Mouse (Mus musculus) ZHBTc4 (cell line): ENCODE data around the gene Gng7.
A peak's percentile ranks its signal among the peaks of the same experiment; 100 is the strongest.

Experiments used
- DNase-seq: peaks from one replicate; pipeline ENCODE4 v3.0.0-alpha.2; 2011; ENCODE audit warnings: low read depth, low spot score

Gene Gng7

DNA sequence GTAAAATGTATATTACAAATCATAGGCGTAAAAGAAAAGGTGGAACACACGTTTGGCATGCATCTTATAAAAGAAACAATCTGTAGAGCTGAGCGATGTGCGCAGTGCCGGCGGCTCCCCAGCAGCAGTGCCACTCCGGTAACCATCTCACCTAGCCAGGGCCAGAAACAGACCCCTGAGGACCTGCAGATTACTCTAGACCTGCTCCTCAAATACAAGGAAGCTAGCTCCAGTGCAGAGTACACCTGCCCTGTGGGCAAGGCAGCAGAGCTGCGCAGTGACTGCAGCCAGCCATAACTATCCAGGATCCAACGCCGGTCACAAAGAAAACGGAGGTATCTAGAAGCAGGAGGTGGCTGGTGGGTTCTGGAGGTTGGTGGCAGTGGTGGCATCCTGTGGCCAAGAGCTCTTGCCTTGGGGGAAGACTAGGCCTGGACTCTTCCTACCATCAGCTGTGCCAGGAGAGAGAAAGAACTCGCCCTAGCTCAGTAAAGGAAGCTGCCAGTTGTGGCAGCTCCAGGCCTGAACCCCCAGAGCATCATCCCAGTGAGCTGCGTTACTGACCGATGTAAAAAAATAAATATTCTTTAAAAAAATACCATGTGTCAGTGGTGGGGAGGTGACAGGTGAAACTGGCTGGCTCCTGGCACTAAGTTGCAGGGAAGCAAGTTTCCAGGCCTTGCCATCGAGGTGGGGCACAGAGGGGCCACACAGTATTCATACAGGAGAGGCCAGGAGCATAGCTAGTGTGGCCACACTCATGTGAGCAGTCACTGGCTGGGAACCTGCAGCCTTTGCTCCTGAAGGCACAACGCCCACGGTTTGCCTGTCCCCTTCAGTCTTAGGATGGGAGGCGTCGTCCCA lies 113.1 kb downstream of the Gng7 start:
- no peak for DNase-seq

DNA sequence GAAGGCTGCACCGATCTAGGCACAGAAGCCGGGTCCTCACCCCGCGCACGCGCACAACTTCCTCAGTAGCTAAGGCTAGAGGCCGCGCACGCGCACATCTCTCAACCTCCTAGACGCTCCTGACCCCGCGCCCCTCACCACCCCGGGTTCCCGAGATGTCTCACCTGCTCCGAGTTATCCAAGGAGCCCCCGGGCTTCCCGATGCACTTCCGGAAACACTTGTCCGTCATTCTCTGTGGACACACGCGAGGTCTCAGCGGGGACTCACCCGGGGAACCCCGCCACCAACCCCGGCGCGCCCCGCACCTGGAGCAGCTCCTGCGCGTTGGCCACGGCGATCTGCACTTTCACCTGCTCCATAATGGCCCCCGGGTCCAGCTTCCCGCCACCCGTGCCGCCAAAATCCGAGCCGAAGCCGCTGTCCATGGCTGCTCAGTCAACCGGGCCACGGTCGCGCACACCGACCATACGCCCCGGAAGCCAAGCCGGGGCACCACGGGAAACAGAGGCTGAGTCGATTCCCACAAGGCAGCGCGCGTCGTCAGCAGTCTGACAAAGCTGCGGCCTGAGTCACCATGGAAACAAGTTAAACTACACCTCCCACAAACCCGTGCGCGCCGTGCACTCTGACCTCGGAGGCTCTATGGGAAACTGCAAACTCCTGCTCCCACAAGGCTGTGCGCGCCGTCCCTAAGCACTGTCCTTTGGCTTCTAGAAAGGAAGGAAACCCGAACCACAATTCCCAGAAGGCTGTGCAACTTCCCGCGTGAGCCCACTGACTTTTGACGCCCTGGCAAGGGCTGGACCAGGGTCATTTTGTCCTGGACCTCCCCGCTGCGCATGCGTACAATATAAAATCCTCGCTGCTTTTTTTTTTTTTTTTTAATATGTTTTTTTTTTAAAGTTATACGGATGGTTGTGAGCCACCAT lies 114.2 kb downstream of the Gng7 start, which contains the start of gene Timm13:
Gene Timm13, minus strand, starts transcription at position 652 of the 930 bp plus-strand sequence.
- peak; percentile 100 for DNase-seq

DNA sequence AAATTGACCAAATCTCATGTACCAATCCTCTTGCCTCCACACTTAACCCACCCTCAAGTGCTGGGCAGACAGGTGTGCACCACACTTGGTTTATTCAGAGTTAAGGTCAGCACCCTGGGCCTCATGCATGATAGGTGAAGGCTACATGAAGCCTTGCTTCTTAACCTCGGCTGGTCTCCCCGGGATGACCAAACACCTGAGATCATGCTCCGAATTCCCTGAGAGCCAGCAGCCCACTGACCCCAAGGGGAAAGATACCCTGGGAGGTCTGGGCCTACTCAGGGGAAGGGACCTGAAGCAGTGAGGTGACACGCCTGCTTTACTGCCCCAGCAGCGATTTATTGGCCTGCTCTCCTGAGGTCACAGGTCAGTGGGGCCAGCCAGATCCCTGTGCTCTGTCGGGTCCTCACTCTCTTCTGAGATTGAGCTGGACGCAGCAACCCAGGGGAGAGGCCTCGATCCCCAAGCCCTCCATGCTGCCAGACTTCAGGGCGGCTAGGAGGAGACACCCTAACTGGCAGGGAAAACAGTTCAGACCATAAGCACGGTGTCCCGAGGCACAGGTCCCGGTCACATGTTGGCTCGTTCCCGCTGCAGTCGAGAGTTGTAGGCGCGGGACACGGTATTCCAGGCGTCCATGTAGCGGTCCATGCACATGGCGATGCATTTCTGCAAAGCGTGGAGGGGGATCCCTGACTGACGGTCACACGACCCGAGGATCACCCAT lies 115.0 kb downstream of the Gng7 start:
- DNase-seq = no peak

DNA sequence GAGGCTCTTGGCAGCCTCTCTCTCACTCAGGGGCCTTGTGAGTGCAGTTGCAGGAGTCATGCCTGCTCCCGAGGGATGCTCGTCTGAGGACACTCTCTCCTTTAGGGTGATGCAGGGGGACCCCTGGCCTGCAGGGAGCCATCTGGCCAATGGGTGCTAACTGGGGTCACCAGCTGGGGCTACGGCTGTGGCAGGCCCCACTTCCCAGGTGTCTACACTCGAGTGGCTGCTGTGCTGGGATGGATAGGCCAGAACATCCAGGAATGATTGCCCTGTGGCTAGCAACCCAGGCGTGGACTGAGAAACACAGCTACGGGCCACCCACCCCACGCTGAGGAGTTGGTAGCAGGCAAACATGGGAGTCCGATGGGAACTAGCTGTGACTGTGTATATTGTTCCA lies 115.7 kb downstream of the Gng7 start:
- no peak for DNase-seq
